Mouse (Mus musculus) C2C12 (cell line): Measurements from ENCODE around the gene Etv6. TPM values are rescaled to one million over a fixed set of nuclear protein-coding genes. Genes with fewer than 3 reads are reported as not detected.

Source experiments
- H3K27me3 ChIP-seq: one replicate; pipeline ENCODE4 v1.6.1; 2011; ENCODE audit not compliant: control insufficient read depth, insufficient read depth, insufficient read length
- H3K36me3 ChIP-seq: one replicate; pipeline ENCODE4 v1.6.1; 2011; ENCODE audit not compliant: control insufficient read depth, insufficient read depth
- H3K4me3 ChIP-seq: one replicate; pipeline ENCODE4 v1.5.1; 2011; ENCODE audit warnings: mild to moderate bottlenecking, control low read depth; ENCODE audit not compliant: poor library complexity, insufficient read depth, severe bottlenecking
- H3K79me2 ChIP-seq: one replicate; pipeline ENCODE4 v1.6.1; 2011; ENCODE audit not compliant: control insufficient read depth, insufficient read depth
- H3K79me3 ChIP-seq: one replicate; pipeline ENCODE4 v1.6.1; 2011; ENCODE audit warnings: low read depth, control low read depth
- H3ac ChIP-seq: one replicate; pipeline ENCODE3; 2011; ENCODE audit warnings: low read depth; ENCODE audit not compliant: control insufficient read depth, insufficient read length
- CEBPB ChIP-seq: IDR thresholded peaks from one replicate; pipeline ENCODE4 v1.6.1; 2011; ENCODE audit warnings: low read depth, mild to moderate bottlenecking, control low read depth, moderate library complexity
- CTCF ChIP-seq: IDR thresholded peaks from one replicate; pipeline ENCODE4 v1.5.1; 2011; ENCODE audit not compliant: control insufficient read depth, insufficient read depth, insufficient read length
- FOSL1 ChIP-seq: IDR thresholded peaks from one replicate; pipeline ENCODE4 v1.8.0; 2011; ENCODE audit warnings: mild to moderate bottlenecking, low read length; ENCODE audit not compliant: poor library complexity, insufficient read depth, severe bottlenecking
- MAX ChIP-seq: IDR thresholded peaks from one replicate; pipeline ENCODE4 v1.6.1; 2011; ENCODE audit warnings: mild to moderate bottlenecking, control low read depth
- MYOD1 ChIP-seq: IDR thresholded peaks from one replicate; pipeline ENCODE4 v1.6.1; 2011; ENCODE audit warnings: low read depth; ENCODE audit not compliant: control insufficient read depth, insufficient read length
- MYOG ChIP-seq: IDR thresholded peaks from one replicate; pipeline ENCODE4 v1.6.1; 2011; ENCODE audit not compliant: control insufficient read depth, insufficient read length; ENCODE audit errors: extremely low read depth
- USF1 ChIP-seq: IDR thresholded peaks from one replicate; pipeline ENCODE4 v1.6.1; 2011; ENCODE audit warnings: low read depth, mild to moderate bottlenecking, control low read depth, moderate library complexity
- long read RNA-seq, 2 experiments: library from polyadenylated mRNA; unstranded; transcript quantifications; one replicate each; pipeline ENCODE4 v2.0.0; 2019 to 2020
- polyA plus RNA-seq: library from polyadenylated mRNA; unstranded; fragments of >200 nt; fragmentation: generic; extraction: Trizol; gene quantifications from one replicate; pipeline ENCODE4 v1.2.1, GENCODE M21; 2012; ENCODE audit warnings: missing spikeins

Gene Etv6
- 8.5 TPM for polyA plus RNA-seq
- long read RNA-seq, experiment 1, full-length matches to known transcripts, result 5 of 6 reads
- long read RNA-seq, experiment 1, partial matches to known transcripts, result 0 of 6 reads
- long read RNA-seq, experiment 1, other reads (novel, unspliced or antisense), result 1 of 6 reads
- long read RNA-seq, experiment 2, full-length matches to known transcripts, result 51 of 74 reads
- long read RNA-seq, experiment 2, partial matches to known transcripts, result 9 of 74 reads
- long read RNA-seq, experiment 2, other reads (novel, unspliced or antisense), result 14 of 74 reads

DNA sequence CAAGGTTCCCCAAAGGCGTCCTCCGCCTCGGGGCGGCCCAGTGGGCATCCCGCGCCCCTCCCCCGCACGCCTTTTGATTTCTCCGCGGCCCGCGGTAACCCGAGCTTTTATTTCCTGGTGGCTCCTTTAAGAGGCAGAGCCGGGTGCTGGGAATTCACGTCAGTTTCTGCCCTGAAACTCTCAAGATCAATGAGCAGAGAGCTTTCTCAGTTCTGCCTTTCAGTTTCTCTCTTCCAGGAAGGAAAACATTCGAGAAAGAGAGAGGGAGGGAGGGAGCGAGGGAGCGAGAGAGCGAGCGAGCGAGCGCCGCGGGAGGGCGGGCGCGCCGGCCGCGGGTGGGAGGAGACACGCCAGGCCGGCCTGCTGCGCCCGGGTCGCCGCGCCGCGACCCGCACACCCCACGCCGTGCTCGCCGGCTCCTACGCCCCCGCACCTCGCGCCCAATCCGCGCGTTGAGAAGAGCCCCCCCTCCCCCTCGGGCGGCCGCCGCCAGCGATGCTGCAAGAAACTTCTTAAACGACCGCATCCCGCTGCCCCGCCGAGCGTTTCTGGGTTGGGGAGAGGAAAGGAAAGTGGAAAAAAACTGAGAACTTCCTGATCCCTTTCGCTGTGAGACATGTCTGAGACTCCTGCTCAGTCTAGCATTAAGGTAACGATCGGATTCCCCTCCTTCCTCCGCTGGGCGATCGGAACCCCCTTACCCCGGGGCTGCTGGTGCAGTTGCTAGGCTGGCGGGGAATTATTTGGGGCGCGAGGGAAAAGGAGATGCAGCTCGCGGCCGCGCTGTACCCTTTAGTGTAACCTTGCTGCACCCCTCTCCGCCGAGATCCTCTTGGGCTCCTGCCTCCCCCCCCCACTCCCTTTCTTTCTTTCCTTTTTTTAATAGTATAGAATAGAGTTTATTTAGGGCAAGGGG, at the start of gene Etv6:
TSS of gene Etv6 (plus strand) at position 211 of the 916 bp plus-strand sequence.
- TF ChIP-seq MYOD1 (no peak), FOSL1 (no peak), CEBPB (no peak), CTCF (no peak), MAX (no peak), USF1 (no peak), MYOG (no peak)
- Histone ChIP-seq H3K27me3 (no peaks in the 10 kb centered on the region), H3K36me3 (no peaks in the 10 kb centered on the region), H3K4me3 (peak within 1 kb of the TSS; percentile 90), H3K79me3 (peaks cover 45% of the 10 kb centered on the region), H3ac (peak within 1 kb of the TSS; percentile 83), H3K79me2 (peaks cover 49% of the 10 kb centered on the region)

GRCm38 (mm10) chr6:133986161-133986560, 49.3 kb upstream of the Etv6 start:
- Histone ChIP-seq H3K36me3 (no peaks in the 10 kb centered on the region), H3K79me3 (no peaks in the 10 kb centered on the region), H3K27me3 (peaks cover 11% of the 10 kb centered on the region), H3K4me3 (no peak overlapping the region), H3ac (no peak overlapping the region), H3K79me2 (no peaks in the 10 kb centered on the region)
- TF ChIP-seq USF1 (no peak), FOSL1 (no peak), MYOG (no peak), CTCF (no peak), CEBPB (no peak), MAX (no peak), MYOD1 (no peak)

DNA sequence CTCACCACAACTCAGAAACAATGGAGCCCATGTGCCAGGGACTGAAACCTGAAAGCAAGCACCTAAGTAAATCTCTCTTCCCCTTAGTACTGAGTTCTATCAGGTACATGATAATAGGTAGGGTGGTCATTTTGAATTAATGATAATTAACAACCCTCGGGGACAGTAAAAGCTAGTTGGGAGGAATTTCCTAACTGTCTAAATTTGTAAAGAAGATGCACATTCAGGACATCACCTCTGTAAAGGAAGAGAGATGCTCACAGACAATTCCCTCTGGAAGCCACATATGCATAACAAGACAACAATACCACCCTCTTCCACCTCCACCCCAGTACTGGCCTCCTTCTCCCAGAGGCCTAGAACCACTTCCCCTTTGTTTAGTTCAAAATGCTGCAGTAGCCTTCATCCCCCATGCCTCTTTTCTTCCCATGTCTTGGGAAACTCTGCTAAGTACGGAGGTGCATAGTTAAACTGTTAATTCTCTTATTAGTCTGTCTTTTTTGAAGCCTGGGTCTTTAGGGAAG, 48.4 kb upstream of the Etv6 start:
- H3K27me3 ChIP-seq, result peaks cover 11% of the 10 kb centered on the region
- no peak overlapping the region for H3ac ChIP-seq

DNA sequence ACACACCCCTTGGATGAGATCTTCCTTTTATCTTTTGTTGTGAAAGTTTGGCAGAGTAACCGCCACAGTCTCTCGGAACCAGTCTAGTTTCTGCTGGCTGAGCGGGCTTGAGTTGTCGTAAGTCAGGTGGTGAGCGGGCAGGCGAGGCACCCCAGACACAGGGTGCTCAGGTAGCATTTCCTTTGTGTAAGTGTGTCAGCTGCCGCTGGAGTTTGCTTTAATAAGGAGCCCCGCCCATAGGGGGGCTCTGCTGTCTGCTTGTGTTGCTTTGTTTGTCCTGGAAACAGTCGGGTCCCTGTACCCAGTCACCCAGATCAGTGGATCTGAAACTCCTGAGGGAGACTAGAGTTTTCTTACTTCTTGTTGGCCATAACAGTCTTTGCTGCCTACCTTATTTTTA, 47.5 kb upstream of the Etv6 start:
- Histone ChIP-seq H3K27me3 (peaks cover 7% of the 10 kb centered on the region), H3K79me2 (no peaks in the 10 kb centered on the region), H3K36me3 (no peaks in the 10 kb centered on the region), H3K79me3 (no peaks in the 10 kb centered on the region), H3ac (no peak overlapping the region), H3K4me3 (no peak overlapping the region)
- TF ChIP-seq CTCF, result no peak
- TF ChIP-seq CEBPB, result no peak
- TF ChIP-seq MYOD1, result no peak
- TF ChIP-seq FOSL1, result no peak
- TF ChIP-seq USF1, result no peak
- TF ChIP-seq MYOG, result no peak
- no peak for TF ChIP-seq MAX

More for the DNA sequence above, 48.4 kb upstream of the Etv6 start:
- TF ChIP-seq MAX, result no peak
- TF ChIP-seq MYOG, result no peak
- Histone ChIP-seq H3K79me3 (no peaks in the 10 kb centered on the region), H3K4me3 (no peak overlapping the region), H3K36me3 (no peaks in the 10 kb centered on the region), H3K79me2 (no peaks in the 10 kb centered on the region)

- no peaks in the 10 kb centered on the region for H3K27me3 ChIP-seq
- no peaks in the 10 kb centered on the region for H3K36me3 ChIP-seq
- H3K79me3 ChIP-seq, result no peaks in the 10 kb centered on the region
- no peaks in the 10 kb centered on the region for H3K79me2 ChIP-seq
- TF ChIP-seq USF1 (no peak), CTCF (no peak), CEBPB (no peak), MAX (no peak), MYOD1 (no peak), FOSL1 (no peak)
- H3ac ChIP-seq, result no peak overlapping the region
- H3K4me3 ChIP-seq, result no peak overlapping the region
These were observed 38.0 kb upstream of the Etv6 start for GRCm38 (mm10) chr6:133997461-133997860.
